Mouse (Mus musculus): ENCODE results near the gene Gna12.

DNA sequence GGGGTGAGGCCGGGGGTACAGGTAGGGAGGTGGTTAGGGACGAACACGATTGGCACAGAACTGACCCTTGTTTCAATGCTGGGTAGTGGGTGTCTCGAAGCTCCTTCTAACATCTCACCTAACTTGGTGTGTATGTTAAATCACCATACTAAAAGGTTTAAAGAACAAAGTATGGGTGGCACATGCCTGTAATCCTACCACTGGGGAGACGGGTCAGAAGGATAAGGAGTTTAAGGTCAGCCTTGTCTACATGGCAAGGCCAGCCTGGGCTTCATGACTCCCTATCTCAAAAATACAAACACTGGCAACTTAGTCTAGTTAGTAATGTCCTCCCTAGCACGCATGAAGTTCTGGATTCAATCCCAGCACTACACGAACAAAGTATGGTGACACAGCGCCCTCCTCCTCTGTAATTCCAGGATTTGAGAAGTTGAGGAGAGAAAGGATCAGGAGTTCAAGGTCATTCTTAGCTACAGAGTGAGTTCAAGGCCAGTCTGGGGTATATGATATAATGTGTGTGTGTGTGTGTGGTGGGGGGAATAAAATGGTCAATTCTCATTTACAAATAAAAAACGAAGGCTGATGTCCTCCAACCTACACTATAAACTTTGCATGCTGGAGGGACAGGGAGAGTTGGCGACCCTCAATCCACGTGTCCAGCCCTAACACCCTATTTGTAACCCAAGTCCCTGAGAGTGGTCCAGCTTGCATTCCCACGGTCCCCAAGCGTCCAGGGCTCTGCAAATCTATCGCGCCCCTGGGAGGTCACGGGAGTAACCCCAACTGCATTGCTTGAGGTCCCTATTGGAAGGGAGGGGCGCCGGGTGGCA, 935 bp downstream of the Gna12 start:
- TF ChIP-seq GATA1 (IDR thresholded peaks at IDR 0.05; ENCODE audit: low read length) (no peak), TAL1 (IDR thresholded peaks at IDR 0.05; ENCODE audit: low read length) (no peak)
